Mouse (Mus musculus) hindbrain, embryonic 11.5 days (tissue): ENCODE results near the gene Ppp1r11. TPM values are rescaled to one million over a fixed set of nuclear protein-coding genes. Genes with fewer than 3 reads are reported as not detected.
"Not testable (repeated sequence)": the region's sequence is repeated elsewhere in the genome, so short reads cannot be mapped to it uniquely, and the experiment has no call there.

Source experiments
- ATAC-seq: fragments of 200-750 bp; cut with Nextera tagmentation; 2 replicates; pipeline ENCODE4 v1.8.0; 2017; ENCODE audit warnings: mild to moderate bottlenecking, moderate TSS enrichment, moderate library complexity; ENCODE audit not compliant: low FRiP score
- DNase-seq: peaks from one replicate; pipeline ENCODE4 v3.0.0-alpha.2; 2015; ENCODE audit warnings: low spot score
- H3K27ac ChIP-seq: fragments of 300-500 bp; sonication (generic); 2 replicates; pipeline ENCODE4 v1.5.1; 2014; ENCODE audit warnings: mild to moderate bottlenecking, low read depth, low read length
- H3K27me3 ChIP-seq: fragments of 300-500 bp; sonication (generic); 2 replicates; pipeline ENCODE4 v1.6.1; 2014; ENCODE audit warnings: mild to moderate bottlenecking, low read length, moderate library complexity, mixed read lengths; ENCODE audit not compliant: control insufficient read depth, insufficient read depth
- H3K36me3 ChIP-seq: fragments of 300-500 bp; sonication (generic); 2 replicates; pipeline ENCODE4 v1.6.1; 2014; ENCODE audit warnings: mild to moderate bottlenecking, low read length, moderate library complexity, mixed read lengths; ENCODE audit not compliant: control insufficient read depth, insufficient read depth
- H3K4me1 ChIP-seq: fragments of 300-500 bp; sonication (generic); replicated peaks from 2 replicates; pipeline ENCODE4 v1.6.1; 2014; ENCODE audit warnings: low read length, mixed read lengths; ENCODE audit not compliant: control insufficient read depth, insufficient read depth
- H3K4me2 ChIP-seq: fragments of 300-500 bp; sonication (generic); replicated peaks from 2 replicates; pipeline ENCODE4 v1.6.1; 2014; ENCODE audit warnings: mild to moderate bottlenecking, low read depth, low read length
- H3K4me3 ChIP-seq: fragments of 300-500 bp; sonication (generic); 2 replicates; pipeline ENCODE4 v1.5.1; 2014; ENCODE audit warnings: low read depth, low read length
- H3K9ac ChIP-seq: fragments of 300-500 bp; sonication (generic); 2 replicates; pipeline ENCODE4 v1.6.1; 2014; ENCODE audit warnings: low read depth, low read length
- H3K9me3 ChIP-seq: fragments of 300-500 bp; sonication (generic); 2 replicates; pipeline ENCODE4 v1.6.1; 2016; ENCODE audit warnings: low read length; ENCODE audit not compliant: control insufficient read depth
- WGBS: fragments of 180-500 bp; shearing (Covaris S2); extraction: QIAGEN DNeasy Blood & Tissue Kit; methylation state at CpG from one replicate; pipeline ENCODE4 v1.1.7; 2014; 5-methylcytosine and 5-hydroxymethylcytosine counted together
- polyA plus RNA-seq: library from polyadenylated mRNA; unstranded; fragments of >200 nt; fragmentation: Nextera tagmentation; extraction: Ambion mirVana; gene quantifications from 2 replicates; pipeline ENCODE4 v1.2.1, GENCODE M21; 2014

The Ppp1r11 gene
- polyA plus RNA-seq, 1 experiment from 2014 or later, result 161 TPM

DNA sequence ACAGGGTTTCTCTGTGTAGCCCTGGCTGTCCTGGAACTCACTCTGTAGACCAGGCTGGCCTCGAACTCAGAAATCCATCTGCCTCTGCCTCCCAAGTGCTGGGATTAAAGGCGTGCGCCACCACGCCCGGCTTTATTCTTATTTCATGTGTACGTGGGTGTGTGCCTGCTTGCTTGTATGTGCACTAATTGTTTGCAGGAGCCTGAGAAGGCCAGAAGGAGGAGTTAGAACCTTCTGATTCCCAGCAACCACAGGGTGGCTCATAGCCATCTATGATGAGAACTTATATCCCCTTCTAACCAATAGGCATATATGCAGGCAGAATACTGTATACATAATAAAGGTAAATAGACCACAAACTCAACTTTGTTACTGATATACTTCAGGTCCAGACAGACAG lies 39.1 kb upstream of the Ppp1r11 start:
- H3K4me1 ChIP-seq, ATAC-seq, H3K9ac ChIP-seq, H3K36me3 ChIP-seq, H3K4me3 ChIP-seq, H3K4me2 ChIP-seq, H3K27ac ChIP-seq, H3K9me3 ChIP-seq, DNase-seq: not testable (repeated sequence)
- WGBS, result 96% methylated on average over 6 of the region's 6 CpGs
- peaks cover 11% of the 10 kb centered on the region for H3K27me3 ChIP-seq

- WGBS, result 26% methylated on average over 5 of the region's 5 CpGs
- no peaks in the 10 kb centered on the region for H3K4me1 ChIP-seq
- H3K4me2 ChIP-seq, result no peak within 1 kb of the TSS
- no peak within 1 kb of the TSS for H3K27ac ChIP-seq
- no peak within 1 kb of the TSS for H3K4me3 ChIP-seq
- H3K36me3 ChIP-seq, result no peaks in the 10 kb centered on the region
- no peaks in the 10 kb centered on the region for H3K9me3 ChIP-seq
- ATAC-seq (no peak), DNase-seq (no peak)
- H3K27me3 ChIP-seq, result peaks cover 11% of the 10 kb centered on the region
- H3K9ac ChIP-seq, result no peak within 1 kb of the TSS
Measured at GRCm38 (mm10) chr17:36989437-36989836, 37.9 kb upstream of the Ppp1r11 start, which contains the start of gene H2-M5. Gene H2-M5, minus strand, starts transcription at chr17:36989537.

- H3K4me2 ChIP-seq, result no peak overlapping the region
- 9% methylated on average over 24 of the region's 24 CpGs for WGBS
- H3K4me3 ChIP-seq, result no peak overlapping the region
- ATAC-seq, result 0 out of 2 replicates have a peak, but pooled peaks have one; percentile 40
- no peak overlapping the region for H3K9ac ChIP-seq
- peaks cover 11% of the 10 kb centered on the region for H3K27me3 ChIP-seq
- no peaks in the 10 kb centered on the region for H3K36me3 ChIP-seq
- no peak for DNase-seq
- no peaks in the 10 kb centered on the region for H3K4me1 ChIP-seq
- H3K27ac ChIP-seq, result no peak overlapping the region
- H3K9me3 ChIP-seq, result no peaks in the 10 kb centered on the region
Measured at GRCm38 (mm10) chr17:36988475-36988874, 36.9 kb upstream of the Ppp1r11 start.

- H3K4me3 ChIP-seq, result no peak overlapping the region
- no peak overlapping the region for H3K9ac ChIP-seq
- no peaks in the 10 kb centered on the region for H3K9me3 ChIP-seq
- H3K36me3 ChIP-seq, result no peaks in the 10 kb centered on the region
- ATAC-seq (no peak), DNase-seq (no peak)
- H3K4me2 ChIP-seq, result no peak overlapping the region
- WGBS, result 38% methylated on average over 5 of the region's 5 CpGs
- H3K4me1 ChIP-seq, result no peaks in the 10 kb centered on the region
- H3K27ac ChIP-seq, result no peak overlapping the region
- no peaks in the 10 kb centered on the region for H3K27me3 ChIP-seq
Measured at GRCm38 (mm10) chr17:36982253-36983155, 31.0 kb upstream of the Ppp1r11 start.

DNA sequence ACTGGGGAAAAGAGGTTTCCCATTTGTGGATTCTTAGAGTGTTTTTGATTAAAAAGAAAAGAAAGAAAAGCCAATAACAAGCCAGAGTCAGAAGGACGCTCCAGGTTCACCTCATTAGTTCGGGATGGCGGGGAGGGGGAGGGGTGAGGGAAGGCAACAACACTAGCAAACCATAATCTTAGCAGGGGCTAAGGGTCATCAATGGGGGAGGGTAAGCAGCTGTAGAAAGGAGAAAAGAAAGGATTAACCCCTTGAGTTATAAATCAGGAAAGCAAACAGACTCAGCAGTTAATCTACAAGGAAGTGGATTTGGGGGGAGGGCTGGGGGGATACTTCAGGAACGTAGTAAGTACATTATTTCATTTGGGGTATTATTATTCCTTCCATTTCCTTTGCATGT lies 30.3 kb upstream of the Ppp1r11 start:
- ATAC-seq, result no peak
- 16% methylated on average over 4 of the region's 4 CpGs for WGBS
- H3K36me3 ChIP-seq, result no peaks in the 10 kb centered on the region
- H3K4me3 ChIP-seq, result no peak overlapping the region
- H3K4me1 ChIP-seq, result no peaks in the 10 kb centered on the region
- peak; percentile 25 for DNase-seq
- H3K9ac ChIP-seq, result no peak overlapping the region
- no peaks in the 10 kb centered on the region for H3K27me3 ChIP-seq
- no peaks in the 10 kb centered on the region for H3K9me3 ChIP-seq
- H3K27ac ChIP-seq, result no peak overlapping the region
- H3K4me2 ChIP-seq, result no peak overlapping the region

- H3K4me3 ChIP-seq, result no peak within 1 kb of the TSS
- 13% methylated on average over 18 of the region's 18 CpGs for WGBS
- DNase-seq, result no peak
- 0 out of 2 replicates have a peak within 1 kb of the TSS, but pooled peaks have one; percentile 1 for H3K4me2 ChIP-seq
- no peak within 1 kb of the TSS for H3K9ac ChIP-seq
- H3K4me1 ChIP-seq, result no peaks in the 10 kb centered on the region
- H3K9me3 ChIP-seq, result no peaks in the 10 kb centered on the region
- ATAC-seq, result no peak
- no peak within 1 kb of the TSS for H3K27ac ChIP-seq
- H3K36me3 ChIP-seq, result no peaks in the 10 kb centered on the region
- H3K27me3 ChIP-seq, result no peaks in the 10 kb centered on the region
Measured at GRCm38 (mm10) chr17:36981221-36981813, 29.8 kb upstream of the Ppp1r11 start, which contains the start of gene 2410137M14Rik. Gene 2410137M14Rik, minus strand, starts transcription at chr17:36981237.

DNA sequence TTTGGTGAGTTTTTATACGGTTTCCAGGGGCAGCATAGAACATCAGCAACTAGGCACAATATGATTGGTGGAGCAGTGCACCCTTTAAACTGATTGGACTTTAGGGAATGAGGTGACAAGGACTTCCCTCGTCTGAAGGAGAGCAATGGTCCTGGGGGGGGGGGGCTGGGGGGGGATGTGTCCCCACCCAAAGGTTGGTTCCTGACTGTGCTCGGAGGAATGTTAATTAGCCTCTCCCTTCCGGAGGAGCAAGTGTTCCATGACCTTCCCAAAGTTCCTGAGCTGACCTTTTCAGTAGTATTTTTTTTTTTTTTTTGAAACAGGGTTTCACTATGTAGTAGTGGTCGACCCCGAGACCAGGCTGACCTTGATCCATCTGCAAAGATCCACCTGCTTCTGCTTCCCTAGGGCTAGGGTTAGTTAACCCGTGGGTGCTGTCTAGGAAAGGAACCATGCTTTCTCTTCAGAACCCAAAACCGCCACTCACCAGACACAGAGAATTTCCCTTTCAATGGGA lies 21.8 kb upstream of the Ppp1r11 start:
- no peaks in the 10 kb centered on the region for H3K36me3 ChIP-seq
- ATAC-seq, result no peak
- H3K4me2 ChIP-seq, result no peak overlapping the region
- H3K4me1 ChIP-seq, result no peaks in the 10 kb centered on the region
- H3K9ac ChIP-seq, result no peak overlapping the region
- H3K27me3 ChIP-seq, result no peaks in the 10 kb centered on the region
- DNase-seq, result no peak
- 76% methylated on average over 8 of the region's 8 CpGs for WGBS
- H3K9me3 ChIP-seq, result no peaks in the 10 kb centered on the region
- H3K4me3 ChIP-seq, result no peak overlapping the region
- no peak overlapping the region for H3K27ac ChIP-seq

DNA sequence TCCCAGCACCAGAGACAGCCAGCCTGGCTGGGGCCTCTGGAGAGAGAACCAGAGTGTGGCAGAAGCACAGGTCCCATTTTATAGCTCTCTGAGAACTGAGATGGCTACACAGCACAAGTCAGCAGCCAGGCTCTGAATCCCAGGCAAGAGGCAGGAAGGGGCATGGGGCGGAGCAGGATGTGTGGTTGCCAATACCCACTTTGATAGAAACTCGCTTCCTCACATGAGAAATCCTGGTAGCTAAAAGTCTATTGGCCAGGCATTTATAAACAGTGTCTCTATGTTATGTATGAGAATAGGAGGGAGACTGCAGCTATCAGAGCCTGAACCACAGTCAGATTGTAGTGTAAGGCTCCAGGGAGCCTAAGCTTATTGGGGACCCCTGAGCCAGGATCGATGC lies 21.2 kb upstream of the Ppp1r11 start:
- no peak for DNase-seq
- Histone ChIP-seq H3K4me1 (no peaks in the 10 kb centered on the region), H3K4me3 (no peak overlapping the region), H3K27me3 (no peaks in the 10 kb centered on the region), H3K36me3 (no peaks in the 10 kb centered on the region), H3K9me3 (no peaks in the 10 kb centered on the region), H3K4me2 (no peak overlapping the region), H3K9ac (no peak overlapping the region), H3K27ac (no peak overlapping the region)
- no peak for ATAC-seq
- 91% methylated on average over 3 of the region's 3 CpGs for WGBS
